Mouse (Mus musculus): ENCODE data around the gene Kcnq4.

DNA sequence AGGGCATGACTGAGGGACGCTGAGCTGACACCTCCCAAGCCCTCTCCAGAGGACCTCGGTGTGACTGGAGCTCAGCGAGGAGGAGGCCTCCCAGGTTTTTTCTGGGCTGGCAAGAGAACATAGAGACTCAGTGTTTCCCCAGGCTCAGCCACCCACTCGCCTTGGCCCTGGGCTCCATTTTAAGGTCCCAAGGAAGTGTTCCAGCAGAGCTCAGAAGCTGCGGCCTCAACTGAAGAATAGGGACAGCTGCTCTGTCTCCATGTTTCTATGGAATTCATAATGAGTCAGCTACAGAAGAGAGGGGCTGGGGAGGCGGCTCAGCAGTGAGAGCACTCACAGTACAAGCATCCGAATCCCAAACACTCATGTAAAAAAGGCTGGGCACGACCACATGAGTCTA, 30.8 kb downstream of the Kcnq4 start:
- TF ChIP-seq POLR2A (IDR thresholded peaks at IDR 0.05; ENCODE audit: low read depth, low read length) (no peak), CTCF (IDR thresholded peaks at IDR 0.05; ENCODE audit: extremely low read depth, insufficient read depth, insufficient read length, insufficient replicate concordance) (no peak)
